In genomic region chr8:126655565-126655964, GRCm38 (mm10) we compare ENCODE assay signal across 19 mouse cellular contexts.
DNase-seq lines count a peak whose midpoint lies in the region; ATAC-seq and TF ChIP-seq lines count a peak whose summit lies in the region.
"Had no signal": no experiment of that assay in that cellular context is flagged by ENCODE, and none has a peak within 500 bp of the region (broad histone marks: within the 10 kb centered on the region; RNA-seq: fewer than 3 reads in every experiment).

No protein-coding gene starts in this region.

- no peak overlapping the region for H3K9ac ChIP-seq in kidney, embryonic 14.5 days (ENCODE audit: low read depth, low read length)
- no peak overlapping the region for H3K9ac ChIP-seq in kidney, embryonic 16.5 days (replicated peaks; ENCODE audit: low read length)
- H3K9ac ChIP-seq in stomach, embryonic 16.5 days (ENCODE audit: low read length): no peak overlapping the region
- H3K9ac ChIP-seq in stomach, postnatal 0 days (ENCODE audit: low read length): no peak overlapping the region
- H3K9ac ChIP-seq: forebrain, embryonic 12.5 days; heart, embryonic 15.5 days; stomach, embryonic 15.5 days had no signal

- H3K36me3 ChIP-seq in kidney, embryonic 14.5 days (ENCODE audit: control insufficient read depth, insufficient read depth, low read length): no peaks in the 10 kb centered on the region
- no peaks in the 10 kb centered on the region for H3K36me3 ChIP-seq in kidney, embryonic 16.5 days (ENCODE audit: insufficient read depth, low read length)
- H3K36me3 ChIP-seq in stomach, embryonic 16.5 days (ENCODE audit: control insufficient read depth, insufficient read depth, low read length): no peaks in the 10 kb centered on the region
- no peaks in the 10 kb centered on the region for H3K36me3 ChIP-seq in stomach, postnatal 0 days (ENCODE audit: control insufficient read depth, insufficient read depth, low read length)
- H3K36me3 ChIP-seq in limb, embryonic 10.5 days: no peaks in the 10 kb centered on the region
- H3K36me3 ChIP-seq: forebrain, embryonic 12.5 days; heart, embryonic 15.5 days; stomach, embryonic 15.5 days had no signal

- no peak for DNase-seq in stomach, postnatal 0 days (ENCODE audit: low spot score)
- no peak for DNase-seq in limb, embryonic 10.5 days (ENCODE audit: low spot score)
- DNase-seq in embryo, embryonic 10.5 days (ENCODE audit: low spot score): no peak
- DNase-seq in MN1 (ENCODE audit: low spot score): no peak
- DNase-seq: adrenal gland, postnatal 14 days; cerebellum, adult 9-11 months; gastrocnemius, postnatal 25 days; heart, postnatal 4 days; kidney, adult 9 months; liver; lung, adult 18-20 months; lung, postnatal 14 days had no signal

- H3K4me1 ChIP-seq in kidney, embryonic 14.5 days (ENCODE audit: control insufficient read depth, insufficient read depth, low read length): peaks cover 22% of the 10 kb centered on the region
- H3K4me1 ChIP-seq in kidney, embryonic 16.5 days (ENCODE audit: insufficient read depth, low read length): peaks cover 31% of the 10 kb centered on the region
- H3K4me1 ChIP-seq in stomach, embryonic 16.5 days (ENCODE audit: control insufficient read depth, insufficient read depth, low read length): peaks cover 17% of the 10 kb centered on the region
- peaks cover 4% of the 10 kb centered on the region for H3K4me1 ChIP-seq in stomach, postnatal 0 days (replicated peaks; ENCODE audit: control insufficient read depth, insufficient read depth)
- H3K4me1 ChIP-seq in limb, embryonic 10.5 days: peaks cover 34% of the 10 kb centered on the region

- ATAC-seq in kidney, embryonic 14.5 days (ENCODE audit: low FRiP score, low TSS enrichment): no peak
- no peak for ATAC-seq in kidney, embryonic 16.5 days (ENCODE audit: low FRiP score, low TSS enrichment)
- no peak for ATAC-seq in stomach, embryonic 16.5 days (ENCODE audit: insufficient read depth, low FRiP score)
- no peak for ATAC-seq in stomach, postnatal 0 days (ENCODE audit: low FRiP score, low TSS enrichment)
- ATAC-seq: Patski had no signal

- no peak overlapping the region for H3K4me3 ChIP-seq in kidney, embryonic 14.5 days (ENCODE audit: low read length)
- H3K4me3 ChIP-seq in kidney, embryonic 16.5 days (ENCODE audit: low read length): no peak overlapping the region
- H3K4me3 ChIP-seq in stomach, embryonic 16.5 days (replicated peaks; ENCODE audit: low read length): no peak overlapping the region
- H3K4me3 ChIP-seq in stomach, postnatal 0 days (ENCODE audit: low read depth, low read length): no peak overlapping the region
- no peak overlapping the region for H3K4me3 ChIP-seq in limb, embryonic 10.5 days
- H3K4me3 ChIP-seq: forebrain, embryonic 12.5 days; heart, embryonic 15.5 days; stomach, embryonic 15.5 days had no signal

- TF ChIP-seq EP300 in stomach, postnatal 0 days (optimal IDR thresholded peaks at IDR 0.05): no peak

- no peaks in the 10 kb centered on the region for H3K27me3 ChIP-seq in kidney, embryonic 14.5 days (ENCODE audit: control insufficient read depth, insufficient read depth, low read length)
- no peaks in the 10 kb centered on the region for H3K27me3 ChIP-seq in kidney, embryonic 16.5 days (ENCODE audit: insufficient read depth, low read length)
- no peaks in the 10 kb centered on the region for H3K27me3 ChIP-seq in stomach, embryonic 16.5 days (ENCODE audit: control insufficient read depth, insufficient read depth, low read length)
- no peaks in the 10 kb centered on the region for H3K27me3 ChIP-seq in stomach, postnatal 0 days (ENCODE audit: control insufficient read depth, insufficient read depth, low read length)
- no peaks in the 10 kb centered on the region for H3K27me3 ChIP-seq in limb, embryonic 10.5 days (ENCODE audit: low read depth, poor library complexity, severe bottlenecking)
- H3K27me3 ChIP-seq: forebrain, embryonic 12.5 days; heart, embryonic 15.5 days; Patski; stomach, embryonic 15.5 days had no signal

- TF ChIP-seq CTCF in stomach, postnatal 0 days (IDR thresholded peaks at IDR 0.05; ENCODE audit: low read depth): no peak

- H3K27ac ChIP-seq in kidney, embryonic 14.5 days (ENCODE audit: low read depth, low read length): 0 out of 2 replicates have a peak overlapping the region, but pooled peaks have one; percentile 4
- H3K27ac ChIP-seq in kidney, embryonic 16.5 days (ENCODE audit: low read length): no peak overlapping the region
- peak overlapping the region; percentile 23; the same call in 1 of the 2 replicates for H3K27ac ChIP-seq in stomach, embryonic 16.5 days (ENCODE audit: low read length)
- no peak overlapping the region for H3K27ac ChIP-seq in stomach, postnatal 0 days (replicated peaks)
- peak overlapping the region; percentile 23; the same call in 1 of the 2 replicates for H3K27ac ChIP-seq in limb, embryonic 10.5 days
- H3K27ac ChIP-seq: forebrain, embryonic 12.5 days; heart, embryonic 15.5 days; stomach, embryonic 15.5 days had no signal

- H3K9me3 ChIP-seq in kidney, embryonic 14.5 days (ENCODE audit: control insufficient read depth, low read length): no peaks in the 10 kb centered on the region
- no peaks in the 10 kb centered on the region for H3K9me3 ChIP-seq in kidney, embryonic 16.5 days (ENCODE audit: low read length)
- no peaks in the 10 kb centered on the region for H3K9me3 ChIP-seq in stomach, embryonic 16.5 days (replicated peaks; ENCODE audit: control insufficient read depth, low read length)
- no peaks in the 10 kb centered on the region for H3K9me3 ChIP-seq in stomach, postnatal 0 days (ENCODE audit: control insufficient read depth, low read length)
- H3K9me3 ChIP-seq in limb, embryonic 10.5 days (replicated peaks): no peaks in the 10 kb centered on the region
- H3K9me3 ChIP-seq: forebrain, embryonic 12.5 days; heart, embryonic 15.5 days; stomach, embryonic 15.5 days had no signal

- no peak overlapping the region for H3K4me2 ChIP-seq in kidney, embryonic 14.5 days (replicated peaks; ENCODE audit: low read depth, low read length)
- H3K4me2 ChIP-seq in kidney, embryonic 16.5 days (replicated peaks; ENCODE audit: low read depth, low read length): no peak overlapping the region
- H3K4me2 ChIP-seq in stomach, embryonic 16.5 days (ENCODE audit: low read depth, low read length): no peak overlapping the region
- no peak overlapping the region for H3K4me2 ChIP-seq in stomach, postnatal 0 days (replicated peaks; ENCODE audit: low read depth)
- H3K4me2 ChIP-seq: forebrain, embryonic 12.5 days; heart, embryonic 15.5 days; stomach, embryonic 15.5 days had no signal

- 39% methylated on average over 2 of the region's 2 CpGs for WGBS in kidney, embryonic 14.5 days
- 28% methylated on average over 2 of the region's 2 CpGs for WGBS in kidney, embryonic 16.5 days
- 39% methylated on average over 2 of the region's 2 CpGs for WGBS in stomach, embryonic 16.5 days
- whole genome bisulfite sequencing in stomach, postnatal 0 days: 18% methylated on average over 2 of the region's 2 CpGs
- WGBS in limb, embryonic 10.5 days: 76% methylated on average over 2 of the region's 2 CpGs

Comparison
In these comparisons a context has a peak if more than half of its experiments do, and no peak if none do; other contexts are left out.
1. H3K27ac ChIP-seq: peak in kidney, embryonic 14.5 days (single experiment), stomach, embryonic 16.5 days (single experiment) and limb, embryonic 10.5 days (single experiment); none in kidney, embryonic 16.5 days (single experiment) and stomach, postnatal 0 days (single experiment).